Mouse (Mus musculus) kidney, embryonic 16.5 days (tissue): ENCODE data around the gene Klhl29. TPM values are rescaled to one million over a fixed set of nuclear protein-coding genes. Genes with fewer than 3 reads are reported as not detected.

Source experiments
- ATAC-seq: fragments of 200-750 bp; cut with Nextera tagmentation; 2 replicates; pipeline ENCODE4 v1.8.0; 2017; ENCODE audit warnings: moderate TSS enrichment; ENCODE audit not compliant: low FRiP score, low TSS enrichment
- H3K27ac ChIP-seq: fragments of 300-500 bp; sonication (generic); 2 replicates; pipeline ENCODE4 v1.5.1; 2014; ENCODE audit warnings: low read length
- H3K27me3 ChIP-seq: fragments of 300-500 bp; sonication (generic); 2 replicates; pipeline ENCODE4 v1.6.1; 2014; ENCODE audit warnings: low read length, control low read depth, mixed read lengths; ENCODE audit not compliant: insufficient read depth
- H3K36me3 ChIP-seq: fragments of 300-500 bp; sonication (generic); 2 replicates; pipeline ENCODE4 v1.6.1; 2014; ENCODE audit warnings: low read length, control low read depth, mixed read lengths; ENCODE audit not compliant: insufficient read depth
- H3K4me1 ChIP-seq: fragments of 300-500 bp; sonication (generic); 2 replicates; pipeline ENCODE4 v1.6.1; 2014; ENCODE audit warnings: low read length, control low read depth, mixed read lengths; ENCODE audit not compliant: insufficient read depth
- H3K4me2 ChIP-seq: fragments of 300-500 bp; sonication (generic); replicated peaks from 2 replicates; pipeline ENCODE4 v1.6.1; 2014; ENCODE audit warnings: low read depth, low read length
- H3K4me3 ChIP-seq: fragments of 300-500 bp; sonication (generic); 2 replicates; pipeline ENCODE4 v1.5.1; 2014; ENCODE audit warnings: mild to moderate bottlenecking, low read length
- H3K9ac ChIP-seq: fragments of 300-500 bp; sonication (generic); replicated peaks from 2 replicates; pipeline ENCODE4 v1.6.1; 2014; ENCODE audit warnings: low read length
- H3K9me3 ChIP-seq: fragments of 300-500 bp; sonication (generic); 2 replicates; pipeline ENCODE4 v1.6.1; 2016; ENCODE audit warnings: low read length, control low read depth
- WGBS: fragments of 180-500 bp; shearing (Covaris S2); extraction: QIAGEN DNeasy Blood & Tissue Kit; methylation state at CpG from one replicate; pipeline ENCODE4 v1.1.7; 2014; 5-methylcytosine and 5-hydroxymethylcytosine counted together
- polyA plus RNA-seq: library from polyadenylated mRNA; unstranded; fragments of >200 nt; fragmentation: Nextera tagmentation; extraction: Ambion mirVana; gene quantifications from 2 replicates; pipeline ENCODE4 v1.2.1, GENCODE M21; 2015

The Klhl29 gene
- polyA plus RNA-seq, 1 experiment from 2014 or later = 0.51 TPM

- H3K36me3 ChIP-seq = no peaks in the 10 kb centered on the region
- 78% methylated on average over 8 of the region's 8 CpGs for WGBS
- peaks cover 19% of the 10 kb centered on the region for H3K4me1 ChIP-seq
- H3K9ac ChIP-seq = no peak overlapping the region
- H3K4me2 ChIP-seq = no peak overlapping the region
- no peak overlapping the region for H3K4me3 ChIP-seq
- H3K27ac ChIP-seq = no peak overlapping the region
- H3K9me3 ChIP-seq = no peaks in the 10 kb centered on the region
- no peaks in the 10 kb centered on the region for H3K27me3 ChIP-seq
- ATAC-seq = no peak
Measured at GRCm38 (mm10) chr12:5242551-5243330, 132.7 kb downstream of the Klhl29 start.

DNA sequence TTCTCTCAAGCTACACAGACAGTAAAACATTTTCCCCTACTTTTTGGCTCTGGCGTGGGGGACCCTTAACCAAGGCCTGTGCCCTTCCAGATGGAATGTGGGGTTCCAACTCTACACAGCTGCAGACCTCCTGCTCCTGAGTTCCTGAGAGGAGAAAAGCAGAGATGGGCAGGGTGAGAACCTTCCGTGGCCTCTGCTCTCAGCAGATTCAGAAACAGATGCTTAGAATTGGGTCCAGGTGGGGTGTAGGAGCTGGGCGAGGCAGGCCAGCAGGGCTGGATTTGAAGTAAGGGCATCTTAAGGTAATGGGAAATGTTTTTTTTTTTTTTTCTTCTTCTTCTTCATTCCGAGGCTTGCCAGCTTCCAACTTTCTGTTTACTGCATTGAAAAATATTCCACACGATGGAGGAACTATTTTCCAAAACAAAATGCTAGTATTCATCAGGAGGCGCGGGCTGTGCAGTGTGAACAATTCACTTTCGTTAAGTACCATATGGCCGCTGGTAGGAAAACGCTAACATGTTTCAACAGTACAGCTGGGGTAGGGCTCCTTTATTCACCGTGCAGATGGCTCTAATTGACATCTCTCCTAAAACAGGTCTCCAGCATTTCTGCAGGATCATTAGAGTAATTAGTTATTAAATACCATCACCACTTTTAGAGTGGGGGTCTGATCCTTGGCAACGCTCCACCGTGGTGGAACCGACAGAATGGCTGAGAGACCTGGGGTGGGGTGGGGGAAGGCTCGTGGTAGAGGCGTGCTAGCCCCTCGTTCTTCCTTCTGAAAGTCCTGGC lies 135.8 kb downstream of the Klhl29 start:
- WGBS = 83% methylated on average over 17 of the region's 17 CpGs
- no peak for ATAC-seq
- H3K27ac ChIP-seq = no peak overlapping the region

GRCm38 (mm10) chr12:5237078-5237477 lies 138.4 kb downstream of the Klhl29 start:
- H3K27ac ChIP-seq = no peak overlapping the region
- peak; percentile 83 for ATAC-seq
- H3K4me3 ChIP-seq = no peak overlapping the region
- WGBS = 62% methylated on average over 5 of the region's 5 CpGs
- no peaks in the 10 kb centered on the region for H3K27me3 ChIP-seq
- 0 out of 2 replicates have a peak, but pooled peaks cover 3% of the 10 kb centered on the region for H3K4me1 ChIP-seq
- no peaks in the 10 kb centered on the region for H3K36me3 ChIP-seq
- H3K9ac ChIP-seq = no peak overlapping the region
- no peak overlapping the region for H3K4me2 ChIP-seq
- H3K9me3 ChIP-seq = no peaks in the 10 kb centered on the region

More for the DNA sequence above, 135.8 kb downstream of the Klhl29 start:
- H3K4me1 ChIP-seq = 0 out of 2 replicates have a peak, but pooled peaks cover 3% of the 10 kb centered on the region
- no peaks in the 10 kb centered on the region for H3K36me3 ChIP-seq
- no peaks in the 10 kb centered on the region for H3K9me3 ChIP-seq
- no peak overlapping the region for H3K4me3 ChIP-seq
- H3K4me2 ChIP-seq = no peak overlapping the region
- no peak overlapping the region for H3K9ac ChIP-seq
- no peaks in the 10 kb centered on the region for H3K27me3 ChIP-seq

DNA sequence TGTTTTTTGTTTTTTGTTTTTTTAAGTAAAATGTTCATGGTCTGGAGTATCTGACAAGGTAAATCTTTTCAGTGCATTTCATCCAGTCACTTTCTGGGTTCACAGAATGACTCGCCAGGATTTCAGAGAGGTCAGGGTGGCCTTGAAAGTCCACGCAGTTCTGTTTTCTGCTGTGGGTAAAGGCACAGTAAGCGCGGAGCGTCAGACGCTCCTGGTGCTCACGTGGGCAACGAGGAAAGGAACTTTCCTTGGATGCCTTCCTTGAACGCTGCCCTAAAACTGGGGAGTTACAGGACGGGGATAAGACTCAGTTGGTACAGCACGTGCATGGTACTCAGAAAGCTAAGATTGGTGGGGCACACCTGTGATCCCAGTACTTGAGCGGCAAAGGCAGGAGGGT lies 139.9 kb downstream of the Klhl29 start:
- H3K9me3 ChIP-seq = no peaks in the 10 kb centered on the region
- no peak overlapping the region for H3K4me2 ChIP-seq
- no peaks in the 10 kb centered on the region for H3K27me3 ChIP-seq
- H3K4me3 ChIP-seq = no peak overlapping the region
- no peaks in the 10 kb centered on the region for H3K36me3 ChIP-seq
- no peak overlapping the region for H3K27ac ChIP-seq
- no peak for ATAC-seq
- 88% methylated on average over 12 of the region's 12 CpGs for WGBS
- 0 out of 2 replicates have a peak, but pooled peaks cover 3% of the 10 kb centered on the region for H3K4me1 ChIP-seq
- H3K9ac ChIP-seq = no peak overlapping the region

DNA sequence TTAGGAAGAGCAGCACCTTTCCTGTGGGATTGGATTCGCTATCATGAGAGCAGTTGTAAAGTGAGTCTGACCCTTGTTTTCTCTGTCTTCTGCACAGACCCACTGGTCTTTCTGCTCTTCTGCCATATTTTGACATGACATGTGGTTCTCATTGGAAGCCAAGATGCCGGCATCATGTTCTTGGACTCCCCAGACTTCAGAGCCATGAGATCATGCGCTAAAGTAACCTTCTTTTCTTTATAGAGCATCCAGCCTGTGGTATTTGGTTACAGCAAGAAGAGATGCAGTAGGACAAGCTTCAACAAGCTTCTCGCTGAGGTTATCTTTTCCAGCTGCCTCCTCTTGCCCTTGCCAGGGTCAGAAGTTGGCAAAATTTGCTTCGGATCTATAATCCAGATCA lies 145.0 kb downstream of the Klhl29 start:
- H3K9me3 ChIP-seq = no peaks in the 10 kb centered on the region
- no peak for ATAC-seq
- no peaks in the 10 kb centered on the region for H3K36me3 ChIP-seq
- no peaks in the 10 kb centered on the region for H3K4me1 ChIP-seq
- no peak overlapping the region for H3K4me2 ChIP-seq
- 85% methylated on average over 5 of the region's 5 CpGs for WGBS
- H3K9ac ChIP-seq = no peak overlapping the region
- no peak overlapping the region for H3K27ac ChIP-seq
- H3K27me3 ChIP-seq = no peaks in the 10 kb centered on the region
- H3K4me3 ChIP-seq = no peak overlapping the region

DNA sequence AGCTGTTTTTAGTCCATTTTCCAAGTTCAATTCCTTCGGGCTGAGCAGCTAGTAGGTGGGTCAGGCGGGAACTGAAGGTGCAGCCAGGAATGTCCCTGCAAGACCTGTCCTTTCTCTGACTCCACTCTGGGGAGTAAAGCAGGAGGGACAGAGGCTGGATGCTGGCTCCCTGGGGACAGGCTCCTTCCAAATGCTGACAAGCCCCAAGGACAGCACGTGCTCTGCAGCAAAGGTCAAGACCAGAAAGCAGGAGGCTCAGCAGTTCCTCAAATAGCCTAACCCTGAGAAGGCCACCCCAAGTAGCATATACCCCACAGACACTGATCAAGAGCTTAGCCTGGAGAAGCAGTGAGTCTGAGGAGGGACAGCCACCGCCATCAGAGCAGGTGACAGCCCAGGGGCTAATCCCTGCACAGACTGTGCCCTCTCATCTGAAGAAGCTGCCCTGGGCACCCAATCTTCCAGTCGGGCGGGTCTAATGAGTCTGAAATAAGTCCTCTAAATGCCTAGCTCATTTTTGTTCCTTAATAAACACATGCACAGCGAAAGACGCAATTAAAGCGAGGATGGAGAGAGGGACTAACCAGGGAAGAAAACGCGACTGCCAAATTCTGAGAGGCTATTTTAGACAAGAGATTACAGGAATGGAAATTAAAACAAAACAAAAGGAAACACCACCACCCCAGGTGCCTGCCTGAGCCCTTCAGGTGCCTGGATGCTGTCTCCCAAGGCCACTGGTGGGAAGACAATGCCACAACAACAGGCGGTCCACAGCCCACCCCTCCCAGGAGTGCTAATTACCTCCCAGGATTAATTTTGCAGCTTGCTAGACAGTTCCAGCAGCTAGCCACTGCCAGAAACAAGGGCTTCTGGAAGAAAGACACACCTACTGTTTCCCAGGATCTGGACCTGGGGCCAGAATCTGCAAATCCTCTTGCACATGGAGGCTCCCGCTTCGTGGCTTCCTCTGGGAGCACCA lies 148.5 kb downstream of the Klhl29 start:
- Histone ChIP-seq H3K9ac (no peak overlapping the region), H3K27me3 (no peaks in the 10 kb centered on the region), H3K4me2 (no peak overlapping the region), H3K9me3 (no peaks in the 10 kb centered on the region), H3K27ac (no peak overlapping the region), H3K4me1 (no peaks in the 10 kb centered on the region), H3K36me3 (no peaks in the 10 kb centered on the region), H3K4me3 (no peak overlapping the region)
- 61% methylated on average over 14 of the region's 14 CpGs for WGBS
- no peak for ATAC-seq

DNA sequence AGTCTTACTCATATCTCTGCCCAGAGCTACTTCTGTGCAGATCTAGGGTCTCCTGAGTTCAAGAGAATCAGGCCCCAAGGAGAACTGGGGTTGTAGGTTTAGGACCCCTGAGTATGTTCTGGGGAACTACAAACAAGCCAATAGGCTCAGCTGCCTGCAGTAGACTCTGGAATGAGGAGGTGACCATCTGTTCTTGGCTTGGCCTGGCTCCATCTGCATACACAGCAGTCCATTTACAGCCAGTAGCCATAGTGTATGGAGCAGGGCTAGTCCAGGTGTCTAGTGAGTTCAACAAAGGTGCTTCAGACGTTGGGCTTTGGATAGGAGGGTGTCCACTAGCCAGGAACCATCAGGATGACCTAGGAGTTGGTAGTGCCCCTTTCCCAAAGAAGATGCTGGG lies 151.9 kb downstream of the Klhl29 start:
- Histone ChIP-seq H3K4me2 (no peak overlapping the region), H3K4me3 (no peak overlapping the region), H3K9ac (no peak overlapping the region), H3K36me3 (no peaks in the 10 kb centered on the region), H3K27ac (no peak overlapping the region), H3K4me1 (0 out of 2 replicates have a peak, but pooled peaks cover 5% of the 10 kb centered on the region), H3K27me3 (no peaks in the 10 kb centered on the region), H3K9me3 (no peaks in the 10 kb centered on the region)
- ATAC-seq = no peak
- WGBS = 58% methylated on average over 1 of the region's 1 CpGs

- H3K4me1 ChIP-seq = 0 out of 2 replicates have a peak, but pooled peaks cover 5% of the 10 kb centered on the region
- no peak overlapping the region for H3K9ac ChIP-seq
- WGBS = 94% methylated on average over 8 of the region's 8 CpGs
- no peak overlapping the region for H3K4me3 ChIP-seq
- H3K27ac ChIP-seq = no peak overlapping the region
- no peak overlapping the region for H3K4me2 ChIP-seq
- H3K36me3 ChIP-seq = no peaks in the 10 kb centered on the region
- no peaks in the 10 kb centered on the region for H3K9me3 ChIP-seq
- ATAC-seq = no peak
- H3K27me3 ChIP-seq = no peaks in the 10 kb centered on the region
Measured at GRCm38 (mm10) chr12:5222439-5223202, 152.9 kb downstream of the Klhl29 start.
